Mouse (Mus musculus): Measurements from ENCODE around the gene Rgs2. TPM values are rescaled to one million over a fixed set of nuclear protein-coding genes. Genes with fewer than 3 reads are reported as not detected.

Gene Rgs2
- polyA plus RNA-seq, 1 experiment = 20.4 TPM

DNA sequence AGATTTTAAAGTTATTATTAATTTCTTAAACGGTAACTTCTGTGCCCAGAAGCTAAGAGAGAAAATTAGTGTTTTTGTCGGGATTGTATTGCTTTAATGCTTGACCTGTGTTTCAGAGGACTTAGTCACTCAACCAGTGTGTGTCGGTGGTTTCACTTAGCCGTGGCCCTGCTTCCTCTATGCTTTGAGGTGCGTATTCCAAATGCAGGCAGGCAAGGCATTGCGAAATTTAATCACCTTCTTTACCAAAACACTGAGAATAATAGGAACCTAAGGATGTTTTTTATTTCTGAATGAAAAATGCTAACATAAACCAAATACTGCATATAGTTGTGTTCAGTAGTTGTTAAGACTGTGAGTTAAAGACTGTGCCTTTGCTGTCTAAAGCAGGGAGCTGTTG is 3.4 kb upstream of the Rgs2 start:
- no peak for DNase-seq
- TF ChIP-seq POLR2A (IDR thresholded peaks at IDR 0.05; ENCODE audit: borderline replicate concordance, insufficient read depth, low read length) (no peak), CTCF (IDR thresholded peaks at IDR 0.05; ENCODE audit: borderline replicate concordance, insufficient read depth, low read depth, low read length) (no peak)
- Histone ChIP-seq H3K27ac (ENCODE audit: insufficient read depth, low read length) (no peak overlapping the region), H3K27me3 (ENCODE audit: control insufficient read depth, insufficient read depth, low read length) (no peaks in the 10 kb centered on the region), H3K4me3 (replicated peaks; ENCODE audit: insufficient read depth, low read depth, low read length) (no peak overlapping the region), H3K4me1 (ENCODE audit: control insufficient read depth, insufficient read depth, low read length) (no peaks in the 10 kb centered on the region)
- 85% methylated on average over 6 of the region's 6 CpGs for WGBS

DNA sequence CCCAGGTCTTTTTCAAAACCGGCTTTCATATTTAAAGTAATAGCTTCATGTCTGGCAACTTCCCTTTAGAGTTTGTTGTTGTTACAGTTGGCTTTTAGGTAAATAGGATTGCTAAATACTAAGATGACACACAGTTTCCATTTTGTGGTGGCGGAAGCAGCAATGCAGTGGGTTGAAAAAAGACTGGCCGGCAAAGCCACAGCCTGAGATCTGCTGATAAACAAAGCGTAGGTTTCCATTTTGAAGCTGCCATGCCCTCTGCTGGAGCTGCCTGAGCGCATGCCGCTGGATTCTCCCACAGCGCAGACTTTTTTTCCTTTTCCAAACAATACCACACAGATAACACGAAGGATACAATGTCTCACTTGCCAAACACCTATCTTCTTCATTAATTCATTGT is 2.6 kb upstream of the Rgs2 start:
- Histone ChIP-seq H3K4me3 (replicated peaks; ENCODE audit: insufficient read depth, low read depth, low read length) (peak overlapping the region; percentile 11), H3K27ac (ENCODE audit: insufficient read depth, low read length) (no peak overlapping the region), H3K4me1 (ENCODE audit: control insufficient read depth, insufficient read depth, low read length) (no peaks in the 10 kb centered on the region), H3K27me3 (ENCODE audit: control insufficient read depth, insufficient read depth, low read length) (no peaks in the 10 kb centered on the region)
- TF ChIP-seq POLR2A (IDR thresholded peaks at IDR 0.05; ENCODE audit: borderline replicate concordance, insufficient read depth, low read length) (no peak), CTCF (IDR thresholded peaks at IDR 0.05; ENCODE audit: borderline replicate concordance, insufficient read depth, low read depth, low read length) (peak; percentile 60)
- peak; percentile 56 to 64 for DNase-seq
- 6% methylated on average over 8 of the region's 8 CpGs for WGBS

DNA sequence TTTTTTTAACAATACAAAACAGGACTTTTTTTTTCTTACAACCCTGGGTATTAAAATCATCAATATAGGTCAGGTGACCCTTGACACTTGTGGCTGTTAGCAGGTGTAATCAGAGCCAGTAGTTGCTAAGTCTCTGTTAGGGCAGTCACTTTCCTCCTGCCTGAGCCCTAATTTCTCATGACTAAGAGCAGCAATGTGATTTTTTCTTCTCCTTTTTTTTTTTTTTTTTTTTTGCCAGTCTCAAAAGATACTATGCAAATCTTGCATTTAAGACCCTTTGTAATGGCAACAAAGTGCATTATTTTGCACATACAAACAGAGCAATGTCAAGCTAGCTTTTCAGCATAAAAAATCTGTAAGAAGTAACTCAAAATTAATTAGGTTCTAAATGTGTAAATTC is 1.7 kb upstream of the Rgs2 start:
- DNase-seq = no peak
- no peaks in the 10 kb centered on the region for H3K27me3 ChIP-seq (ENCODE audit: control insufficient read depth, insufficient read depth, low read length)
- no peak overlapping the region for H3K27ac ChIP-seq (ENCODE audit: insufficient read depth, low read length)
- H3K4me1 ChIP-seq (ENCODE audit: control insufficient read depth, insufficient read depth, low read length) = no peaks in the 10 kb centered on the region
- TF ChIP-seq CTCF (IDR thresholded peaks at IDR 0.05; ENCODE audit: borderline replicate concordance, insufficient read depth, low read depth, low read length) (no peak), POLR2A (IDR thresholded peaks at IDR 0.05; ENCODE audit: borderline replicate concordance, insufficient read depth, low read length) (no peak)
- no peak overlapping the region for H3K4me3 ChIP-seq (replicated peaks; ENCODE audit: insufficient read depth, low read depth, low read length)

DNA sequence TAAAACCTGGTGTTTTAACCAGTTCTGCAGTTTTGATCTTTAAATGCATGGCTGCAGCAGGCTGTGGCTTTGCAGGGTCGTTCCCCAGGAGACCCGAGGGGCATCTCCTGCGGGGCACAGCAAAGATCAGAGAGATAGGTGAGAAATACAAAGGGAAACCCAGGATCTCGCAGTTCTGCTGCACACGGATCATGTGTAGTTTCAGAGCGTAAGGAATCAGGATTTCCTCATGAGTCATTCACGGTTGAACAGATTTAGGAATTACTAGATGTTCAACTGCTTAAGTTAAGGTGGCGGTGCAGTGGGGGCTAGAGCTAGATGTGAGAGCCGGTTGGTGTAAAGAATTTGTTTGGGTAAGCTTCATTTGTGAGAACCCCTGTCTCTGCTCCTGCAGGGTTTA is 780 bp upstream of the Rgs2 start:
- TF ChIP-seq CTCF (IDR thresholded peaks at IDR 0.05; ENCODE audit: borderline replicate concordance, insufficient read depth, low read depth, low read length) (no peak), POLR2A (IDR thresholded peaks at IDR 0.05; ENCODE audit: borderline replicate concordance, insufficient read depth, low read length) (no peak)
- WGBS = 6% methylated on average over 9 of the region's 9 CpGs
- DNase-seq = peak; percentile 24 to 45
- Histone ChIP-seq H3K27ac (ENCODE audit: insufficient read depth, low read length) (no peak overlapping the region), H3K4me1 (ENCODE audit: control insufficient read depth, insufficient read depth, low read length) (no peaks in the 10 kb centered on the region), H3K27me3 (ENCODE audit: control insufficient read depth, insufficient read depth, low read length) (no peaks in the 10 kb centered on the region), H3K4me3 (replicated peaks; ENCODE audit: insufficient read depth, low read depth, low read length) (peak overlapping the region; percentile 92)

DNA sequence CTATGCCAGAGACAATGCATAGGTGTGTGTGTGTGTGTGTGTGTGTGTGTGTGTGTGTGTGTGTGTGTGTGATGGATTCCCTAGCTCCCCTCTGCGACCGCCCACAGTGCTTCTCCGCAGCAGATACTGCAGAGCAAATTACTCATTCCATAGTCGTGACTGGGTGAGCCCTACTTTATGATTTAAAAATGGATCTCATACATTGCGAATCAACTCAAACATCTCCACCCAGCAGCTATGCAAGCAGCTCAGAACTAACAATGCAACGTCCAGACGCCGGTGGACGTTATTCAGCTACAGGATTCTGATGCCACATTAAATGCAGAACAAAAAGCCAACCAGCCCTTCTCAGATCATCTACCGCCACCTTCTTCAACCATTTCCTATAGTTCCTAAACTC is 545 bp downstream of the Rgs2 start:
- TF ChIP-seq CTCF (IDR thresholded peaks at IDR 0.05; ENCODE audit: borderline replicate concordance, insufficient read depth, low read depth, low read length) = no peak
- no peak for TF ChIP-seq POLR2A (IDR thresholded peaks at IDR 0.05; ENCODE audit: borderline replicate concordance, insufficient read depth, low read length)
- Histone ChIP-seq H3K4me1 (ENCODE audit: control insufficient read depth, insufficient read depth, low read length) (no peaks in the 10 kb centered on the region), H3K27me3 (ENCODE audit: control insufficient read depth, insufficient read depth, low read length) (no peaks in the 10 kb centered on the region), H3K27ac (ENCODE audit: insufficient read depth, low read length) (peak overlapping the region; percentile 72; the same call in 1 of the 2 replicates), H3K4me3 (replicated peaks; ENCODE audit: insufficient read depth, low read depth, low read length) (peak overlapping the region; percentile 92)
- DNase-seq = peak in 1 of 2 experiments; percentile 43
- WGBS = 2% methylated on average over 10 of the region's 10 CpGs

DNA sequence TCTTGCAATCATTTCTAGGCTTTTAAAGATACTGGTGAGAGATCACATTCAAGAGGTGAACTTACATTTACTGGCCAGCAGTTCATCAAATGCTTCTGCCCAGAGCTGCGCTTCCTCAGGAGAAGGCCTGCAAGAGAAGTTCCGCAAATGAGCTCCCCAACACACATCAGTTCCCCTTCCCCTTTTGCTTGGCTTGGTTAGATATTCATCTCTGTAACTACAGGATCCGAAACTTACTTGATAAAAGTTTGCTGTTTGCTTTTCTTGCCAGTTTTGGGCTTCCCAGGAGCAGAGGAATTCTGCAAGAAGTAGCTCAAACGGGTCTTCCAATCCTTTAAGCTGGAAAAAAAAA is 1.3 kb downstream of the Rgs2 start:
- Histone ChIP-seq H3K27me3 (ENCODE audit: control insufficient read depth, insufficient read depth, low read length) (no peaks in the 10 kb centered on the region), H3K27ac (ENCODE audit: insufficient read depth, low read length) (no peak overlapping the region), H3K4me1 (ENCODE audit: control insufficient read depth, insufficient read depth, low read length) (no peaks in the 10 kb centered on the region), H3K4me3 (replicated peaks; ENCODE audit: insufficient read depth, low read depth, low read length) (no peak overlapping the region)
- WGBS = 75% methylated on average over 4 of the region's 4 CpGs
- no peak for DNase-seq
- no peak for TF ChIP-seq POLR2A (IDR thresholded peaks at IDR 0.05; ENCODE audit: borderline replicate concordance, insufficient read depth, low read length)
- TF ChIP-seq CTCF (IDR thresholded peaks at IDR 0.05; ENCODE audit: borderline replicate concordance, insufficient read depth, low read depth, low read length) = no peak

DNA sequence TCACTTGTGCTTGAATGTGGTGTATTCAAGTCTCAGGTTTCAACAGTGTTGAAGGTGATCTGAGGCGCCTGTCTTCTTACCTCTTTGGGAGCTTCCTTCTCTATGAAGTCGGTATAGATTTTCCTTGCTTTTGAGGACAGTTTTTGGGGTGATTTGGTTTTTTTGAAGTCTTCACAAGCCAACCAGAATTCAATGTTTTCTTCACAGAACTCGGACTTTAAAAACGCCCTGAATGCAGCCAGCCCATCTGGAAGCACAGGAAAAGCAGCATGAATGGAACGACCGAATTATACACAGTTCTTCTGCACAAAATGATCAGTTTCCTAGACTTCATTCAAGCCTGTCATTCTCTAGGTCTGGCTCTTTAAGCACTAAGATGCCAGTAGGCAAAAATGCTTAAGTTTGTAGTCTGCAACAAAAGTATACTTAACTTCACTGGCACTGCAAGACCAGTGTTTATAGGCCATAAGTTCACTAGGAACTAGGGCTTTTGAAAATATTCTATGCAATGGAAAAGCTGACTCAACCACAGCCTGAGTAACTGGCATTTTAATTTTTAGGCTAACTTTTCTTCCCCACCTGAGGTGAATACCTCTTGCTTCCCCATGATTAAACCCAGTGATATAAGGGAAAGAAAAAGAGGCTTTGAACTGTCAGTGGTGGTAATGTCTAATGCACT is 1.8 kb downstream of the Rgs2 start:
- WGBS = 89% methylated on average over 6 of the region's 6 CpGs
- no peak overlapping the region for H3K27ac ChIP-seq (ENCODE audit: insufficient read depth, low read length)
- TF ChIP-seq CTCF (IDR thresholded peaks at IDR 0.05; ENCODE audit: borderline replicate concordance, insufficient read depth, low read depth, low read length) = no peak
- TF ChIP-seq POLR2A (IDR thresholded peaks at IDR 0.05; ENCODE audit: borderline replicate concordance, insufficient read depth, low read length) = no peak
- no peak for DNase-seq
- no peaks in the 10 kb centered on the region for H3K4me1 ChIP-seq (ENCODE audit: control insufficient read depth, insufficient read depth, low read length)
- no peaks in the 10 kb centered on the region for H3K27me3 ChIP-seq (ENCODE audit: control insufficient read depth, insufficient read depth, low read length)
- no peak overlapping the region for H3K4me3 ChIP-seq (replicated peaks; ENCODE audit: insufficient read depth, low read depth, low read length)

DNA sequence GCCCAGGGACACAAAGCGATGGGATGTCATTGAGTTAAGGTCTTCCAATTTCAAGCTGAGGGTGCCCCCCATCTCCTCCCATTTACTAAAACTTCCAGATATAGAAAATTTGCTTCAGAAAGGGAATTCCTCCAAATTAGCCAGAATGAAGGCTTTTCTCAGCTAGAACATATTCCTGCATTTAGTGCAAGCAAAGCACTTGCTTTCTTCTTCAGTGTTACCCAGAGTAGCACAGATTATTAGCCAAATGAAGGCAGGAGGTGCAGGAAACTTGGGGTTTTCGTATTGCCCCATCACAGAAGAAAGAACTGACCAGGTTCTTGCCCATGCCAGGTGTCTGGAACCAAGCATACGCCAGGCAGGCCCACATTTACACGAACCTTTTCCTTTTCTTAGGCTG is 3.7 kb downstream of the Rgs2 start:
- no peak overlapping the region for H3K27ac ChIP-seq (ENCODE audit: insufficient read depth, low read length)
- no peaks in the 10 kb centered on the region for H3K27me3 ChIP-seq (ENCODE audit: control insufficient read depth, insufficient read depth, low read length)
- no peak for DNase-seq
- no peaks in the 10 kb centered on the region for H3K4me1 ChIP-seq (ENCODE audit: control insufficient read depth, insufficient read depth, low read length)
- TF ChIP-seq CTCF (IDR thresholded peaks at IDR 0.05; ENCODE audit: borderline replicate concordance, insufficient read depth, low read depth, low read length) (no peak), POLR2A (IDR thresholded peaks at IDR 0.05; ENCODE audit: borderline replicate concordance, insufficient read depth, low read length) (no peak)
- no peak overlapping the region for H3K4me3 ChIP-seq (replicated peaks; ENCODE audit: insufficient read depth, low read depth, low read length)
- WGBS = 94% methylated on average over 4 of the region's 4 CpGs
